Mouse (Mus musculus) gastrocnemius, adult 18-20 months (tissue): ENCODE measurements at regions not wholly inside any gene's neighbourhood (a gene's known extent, or its start where the extent isn't known, plus 50 kb on each side); places are given as distances from the start of the nearest gene placed in this dataset.
A peak's percentile ranks its signal among the peaks of the same experiment; 100 is the strongest.

Experiments used
- DNase-seq: peaks from one replicate; pipeline ENCODE4 v3.0.0; 2021; ENCODE audit warnings: low spot score

GRCm38 (mm10) chrX:11486588-11486987 lies 159.0 kb downstream of the H2al1j start:
- DNase-seq: no peak

GRCm38 (mm10) chrX:11487876-11488275 lies 160.3 kb downstream of the H2al1j start:
- no peak for DNase-seq

GRCm38 (mm10) chrX:11490146-11490693 lies 162.6 kb downstream of the H2al1j start:
- DNase-seq: no peak

- DNase-seq: no peak
Observed at GRCm38 (mm10) chrX:11491235-11491634, 163.6 kb downstream of the H2al1j start.

- no peak for DNase-seq
Observed at GRCm38 (mm10) chrX:11491676-11492391, 164.2 kb downstream of the H2al1j start.

- peak; percentile 26 for DNase-seq
Observed at GRCm38 (mm10) chrX:11493526-11494245, 166.1 kb downstream of the H2al1j start.

- peak; percentile 13 for DNase-seq
Observed at GRCm38 (mm10) chrX:11494246-11494630, 166.6 kb downstream of the H2al1j start.

GRCm38 (mm10) chrX:11512439-11512838 lies 184.8 kb downstream of the H2al1j start:
- peak; percentile 60 for DNase-seq

GRCm38 (mm10) chrX:11512928-11513327 lies 185.3 kb downstream of the H2al1j start:
- no peak for DNase-seq

GRCm38 (mm10) chrX:11523791-11524190 lies 196.2 kb downstream of the H2al1j start:
- DNase-seq: no peak

GRCm38 (mm10) chrX:11525326-11525725 lies 197.7 kb downstream of the H2al1j start:
- DNase-seq: no peak

- DNase-seq: no peak
Observed at GRCm38 (mm10) chrX:11528589-11528988, 201.0 kb downstream of the H2al1j start.

- no peak for DNase-seq
Observed at GRCm38 (mm10) chrX:11529221-11529620, 201.6 kb downstream of the H2al1j start.

GRCm38 (mm10) chrX:11532817-11533216 lies 205.2 kb downstream of the H2al1j start:
- DNase-seq: no peak

GRCm38 (mm10) chrX:11533871-11534270 lies 206.2 kb downstream of the H2al1j start:
- no peak for DNase-seq

GRCm38 (mm10) chrX:11541011-11541410 lies 213.4 kb downstream of the H2al1j start:
- no peak for DNase-seq

- DNase-seq: no peak
Observed at GRCm38 (mm10) chrX:11550164-11550851, 222.7 kb downstream of the H2al1j start.

- no peak for DNase-seq
Observed at GRCm38 (mm10) chrX:11552177-11552576, 224.6 kb downstream of the H2al1j start.

- DNase-seq: no peak
Observed at GRCm38 (mm10) chrX:11555035-11555570, 227.5 kb downstream of the H2al1j start.

GRCm38 (mm10) chrX:11558260-11558659 lies 230.6 kb downstream of the H2al1j start:
- DNase-seq: no peak

GRCm38 (mm10) chrX:11560550-11561276 lies 233.1 kb downstream of the H2al1j start:
- no peak for DNase-seq
